Mouse (Mus musculus) heart, postnatal 0 days (tissue): ENCODE data around the gene Ptpn1. TPM values are rescaled to one million over a fixed set of nuclear protein-coding genes. Genes with fewer than 3 reads are reported as not detected.

Experiments
- ATAC-seq: fragments of 200-750 bp; cut with Nextera tagmentation; 2 replicates; pipeline ENCODE4 v1.8.0; 2017; ENCODE audit warnings: low read depth, moderate number of reproducible peaks, moderate library complexity; ENCODE audit not compliant: insufficient read depth
- DNase-seq: peaks from one replicate; pipeline ENCODE4 v3.0.0-alpha.2; 2016; ENCODE audit warnings: low spot score
- H3K27ac ChIP-seq: fragments of 300-500 bp; sonication (generic); 2 replicates; pipeline ENCODE4 v1.5.1; 2014; ENCODE audit warnings: low read depth, mild to moderate bottlenecking
- H3K27me3 ChIP-seq: fragments of 300-500 bp; sonication (generic); 2 replicates; pipeline ENCODE4 v1.6.1; 2014; ENCODE audit warnings: low read length, mixed read lengths; ENCODE audit not compliant: control insufficient read depth, insufficient read depth
- H3K36me3 ChIP-seq: fragments of 300-500 bp; sonication (generic); replicated peaks from 2 replicates; pipeline ENCODE4 v1.6.1; 2014; ENCODE audit warnings: low read length, mixed read lengths; ENCODE audit not compliant: control insufficient read depth, insufficient read depth
- H3K4me1 ChIP-seq: fragments of 300-500 bp; sonication (generic); 2 replicates; pipeline ENCODE4 v1.6.1; 2014; ENCODE audit warnings: antibody characterized with exemption; ENCODE audit not compliant: control insufficient read depth, insufficient read depth
- H3K4me2 ChIP-seq: fragments of 300-500 bp; sonication (generic); 2 replicates; pipeline ENCODE4 v1.6.1; 2014; ENCODE audit warnings: low read depth, mild to moderate bottlenecking, low read length, moderate library complexity
- H3K4me3 ChIP-seq: fragments of 300-500 bp; sonication (generic); 2 replicates; pipeline ENCODE4 v1.5.1; 2014; ENCODE audit warnings: low read depth, low read length
- H3K9ac ChIP-seq: fragments of 300-500 bp; sonication (generic); replicated peaks from 2 replicates; pipeline ENCODE4 v1.6.1; 2014; ENCODE audit warnings: low read depth, low read length, mixed read lengths
- H3K9me3 ChIP-seq: fragments of 300-500 bp; sonication (generic); replicated peaks from 2 replicates; pipeline ENCODE4 v1.6.1; 2016; ENCODE audit warnings: low read length; ENCODE audit not compliant: control insufficient read depth
- CTCF ChIP-seq: IDR thresholded peaks from 2 replicates; pipeline ENCODE4 v1.5.1; 2016; ENCODE audit warnings: antibody characterized with exemption, control low read depth, low read depth
- EP300 ChIP-seq: IDR thresholded peaks from 2 replicates; pipeline ENCODE4 v1.6.1; 2016; ENCODE audit warnings: antibody characterized with exemption, low read depth
- WGBS: fragments of 180-500 bp; shearing (Covaris S2); extraction: QIAGEN DNeasy Blood & Tissue Kit; methylation state at CpG from one replicate; pipeline ENCODE4 v1.1.7; 2014; 5-methylcytosine and 5-hydroxymethylcytosine counted together
- polyA plus RNA-seq: library from polyadenylated mRNA; unstranded; fragments of >200 nt; fragmentation: Nextera tagmentation; extraction: Ambion mirVana; gene quantifications from 2 replicates; pipeline ENCODE4 v1.2.1, GENCODE M21; 2015
- total RNA-seq: library from RNA; depleted of rRNA; stranded (reverse); fragments of >200 nt; gene quantifications from 2 replicates; pipeline ENCODE4 v1.2.3, GENCODE M21; 2014; ENCODE audit warnings: low replicate concordance

Ptpn1 gene
- total and polyA plus RNA-seq, 2 experiments from 2014 or later: 22.0 to 37.9 TPM

- no peaks in the 10 kb centered on the region for H3K9me3 ChIP-seq
- no peaks in the 10 kb centered on the region for H3K36me3 ChIP-seq
- H3K4me3 ChIP-seq: no peak overlapping the region
- H3K27me3 ChIP-seq: no peaks in the 10 kb centered on the region
- DNase-seq: no peak
- peaks cover 75% of the 10 kb centered on the region for H3K4me1 ChIP-seq
- H3K4me2 ChIP-seq: no peak overlapping the region
- H3K27ac ChIP-seq: peak overlapping the region; percentile 36; the same call in 1 of the 2 replicates
- 27% methylated on average over 11 of the region's 11 CpGs for WGBS
- 0 out of 2 replicates have a peak overlapping the region, but pooled peaks have one; percentile 8 for H3K9ac ChIP-seq
- ATAC-seq: no peak
- TF ChIP-seq CTCF (no peak), EP300 (no peak)
Observed at GRCm38 (mm10) chr2:167939632-167940399, 8.0 kb downstream of the Ptpn1 start.

GRCm38 (mm10) chr2:167940636-167941035, 8.8 kb downstream of the Ptpn1 start:
- H3K4me2 ChIP-seq: no peak overlapping the region
- no peak for TF ChIP-seq CTCF
- TF ChIP-seq EP300: no peak
- peaks cover 71% of the 10 kb centered on the region for H3K4me1 ChIP-seq
- WGBS: 88% methylated on average over 11 of the region's 11 CpGs
- no peaks in the 10 kb centered on the region for H3K9me3 ChIP-seq
- H3K36me3 ChIP-seq: no peaks in the 10 kb centered on the region
- ATAC-seq: no peak
- H3K4me3 ChIP-seq: no peak overlapping the region
- H3K27ac ChIP-seq: no peak overlapping the region
- no peak overlapping the region for H3K9ac ChIP-seq
- DNase-seq: no peak
- H3K27me3 ChIP-seq: no peaks in the 10 kb centered on the region

GRCm38 (mm10) chr2:167941320-167941719, 9.5 kb downstream of the Ptpn1 start:
- no peaks in the 10 kb centered on the region for H3K36me3 ChIP-seq
- H3K27ac ChIP-seq: no peak overlapping the region
- no peak for TF ChIP-seq EP300
- no peak for TF ChIP-seq CTCF
- DNase-seq (no peak), ATAC-seq (no peak)
- no peaks in the 10 kb centered on the region for H3K9me3 ChIP-seq
- peaks cover 65% of the 10 kb centered on the region for H3K4me1 ChIP-seq
- WGBS: 68% methylated on average over 4 of the region's 4 CpGs
- no peak overlapping the region for H3K9ac ChIP-seq
- H3K4me3 ChIP-seq: no peak overlapping the region
- H3K4me2 ChIP-seq: no peak overlapping the region
- H3K27me3 ChIP-seq: no peaks in the 10 kb centered on the region

- TF ChIP-seq EP300 (no peak), CTCF (no peak)
- DNase-seq (no peak), ATAC-seq (no peak)
- H3K4me2 ChIP-seq: peak overlapping the region; percentile 38; the same call in 1 of the 2 replicates
- H3K9ac ChIP-seq: no peak overlapping the region
- WGBS: 34% methylated on average over 6 of the region's 6 CpGs
- peak overlapping the region; percentile 82 for H3K27ac ChIP-seq
- H3K4me3 ChIP-seq: no peak overlapping the region
- no peaks in the 10 kb centered on the region for H3K9me3 ChIP-seq
- H3K27me3 ChIP-seq: no peaks in the 10 kb centered on the region
- no peaks in the 10 kb centered on the region for H3K36me3 ChIP-seq
- H3K4me1 ChIP-seq: peaks cover 61% of the 10 kb centered on the region
Observed at GRCm38 (mm10) chr2:167941745-167942176, 9.9 kb downstream of the Ptpn1 start.

- Histone ChIP-seq H3K4me2 (peak overlapping the region; percentile 38), H3K9me3 (no peaks in the 10 kb centered on the region), H3K9ac (no peak overlapping the region), H3K27ac (peak overlapping the region; percentile 82), H3K27me3 (no peaks in the 10 kb centered on the region), H3K4me3 (no peak overlapping the region), H3K4me1 (peaks cover 58% of the 10 kb centered on the region), H3K36me3 (no peaks in the 10 kb centered on the region)
- TF ChIP-seq CTCF (no peak), EP300 (no peak)
- peak; percentile 78 for ATAC-seq
- DNase-seq: peak; percentile 88
- 23% methylated on average over 8 of the region's 8 CpGs for WGBS
Observed at GRCm38 (mm10) chr2:167942199-167942925, 10.5 kb downstream of the Ptpn1 start.
